Mouse (Mus musculus) lung, adult 2 months (tissue): Measurements from ENCODE around the gene Nsrp1.

Source experiments
- CTCF ChIP-seq: fragments of 200-500 bp; IDR thresholded peaks from 2 replicates; pipeline ENCODE4 v1.5.1; 2011; ENCODE audit warnings: mild to moderate bottlenecking, low read length, control low read depth; ENCODE audit not compliant: insufficient read depth
- POLR2A ChIP-seq: fragments of 200-500 bp; IDR thresholded peaks from 2 replicates; pipeline ENCODE4 v1.6.1; 2011; ENCODE audit warnings: low read depth, mild to moderate bottlenecking, control low read depth, low read length, borderline replicate concordance; ENCODE audit errors: extremely low read depth

- no peak for TF ChIP-seq CTCF
- TF ChIP-seq POLR2A: no peak
Measured at GRCm38 (mm10) chr11:77084001-77084682, 5.9 kb upstream of the Nsrp1 start.
